Mouse (Mus musculus): Measurements from ENCODE around the gene Serpine1. TPM values are rescaled to one million over a fixed set of nuclear protein-coding genes. Genes with fewer than 3 reads are reported as not detected.

The Serpine1 gene
- polyA plus RNA-seq, 1 experiment, result 1.9 TPM

DNA sequence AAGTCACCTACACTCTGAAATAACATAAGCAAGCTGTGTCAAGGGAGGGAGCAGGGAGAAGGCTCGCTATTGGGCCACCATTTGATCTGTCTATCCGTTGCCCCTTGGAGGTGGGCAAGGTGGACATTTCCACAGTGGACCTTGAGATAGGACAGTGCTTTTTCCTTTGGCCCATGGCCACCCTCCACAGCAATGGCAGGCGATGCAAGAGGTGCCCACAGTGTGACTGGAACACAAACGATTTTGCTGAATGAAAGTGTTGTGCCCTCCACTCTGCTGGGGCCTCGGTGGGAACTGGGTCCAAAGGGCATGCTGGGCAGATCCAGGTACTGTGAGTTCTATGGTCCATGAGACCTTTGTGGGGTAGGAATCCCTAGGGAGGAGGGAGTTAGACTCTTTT lies 9.5 kb downstream of the Serpine1 start:
- no peak for DNase-seq (ENCODE audit: extremely low spot score in 1 of 2, low spot score in 1 of 2)

DNA sequence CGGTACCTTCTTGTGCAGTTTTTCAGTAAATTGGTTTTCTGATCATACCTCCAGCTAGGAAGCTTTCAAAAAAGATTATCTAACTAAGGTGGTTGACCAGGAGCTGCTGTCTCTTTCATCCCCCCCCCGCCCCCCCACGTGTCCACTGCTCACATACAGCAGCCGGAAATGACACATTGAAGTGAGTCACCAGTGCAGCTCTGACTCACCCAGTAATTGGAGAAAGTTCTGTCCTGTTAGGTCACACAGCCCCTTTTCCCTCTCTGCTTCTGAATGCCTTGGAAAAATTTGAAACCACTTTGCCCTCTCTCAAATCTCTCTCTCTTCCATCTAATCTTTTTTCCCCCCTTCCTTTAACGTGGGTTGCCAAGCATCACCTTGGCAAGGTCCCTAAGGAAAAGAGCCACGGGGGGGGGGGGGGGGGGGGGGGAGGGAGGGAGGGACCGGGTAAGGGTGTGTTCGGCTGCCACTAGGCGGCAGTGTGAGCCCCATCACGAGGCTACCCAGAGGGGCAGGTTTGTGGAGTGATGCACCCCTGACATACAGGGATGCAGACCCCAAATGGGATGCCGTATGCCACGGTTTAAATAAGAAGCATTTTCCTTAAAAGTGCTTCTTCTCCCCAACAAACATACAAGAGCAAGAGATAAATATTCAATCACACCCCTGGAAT lies 10.1 kb downstream of the Serpine1 start:
- peak in 1 of 2 experiments; percentile 66 for DNase-seq (ENCODE audit: extremely low spot score in 1 of 2, low spot score in 1 of 2)

DNA sequence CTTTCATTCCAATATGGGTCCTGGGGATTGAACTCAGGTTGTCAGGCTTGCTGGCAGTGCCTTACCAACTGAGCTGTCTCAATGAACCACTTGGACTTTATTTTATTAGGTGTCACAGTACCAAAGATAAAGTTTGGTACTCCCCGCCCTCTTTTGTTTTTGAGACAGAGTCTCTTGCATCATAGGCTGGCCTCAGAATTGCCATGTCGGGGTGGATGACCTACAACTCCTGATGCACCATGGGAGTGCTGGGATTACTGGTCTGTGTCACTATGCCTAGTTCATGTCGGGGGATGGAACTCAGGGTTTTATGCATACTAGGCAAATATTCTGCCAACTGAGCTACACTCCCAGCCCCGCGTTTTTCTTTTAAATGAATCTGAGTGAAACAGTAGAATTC lies 17.2 kb downstream of the Serpine1 start:
- no peak for DNase-seq (ENCODE audit: extremely low spot score in 1 of 2, low spot score in 1 of 2)

DNA sequence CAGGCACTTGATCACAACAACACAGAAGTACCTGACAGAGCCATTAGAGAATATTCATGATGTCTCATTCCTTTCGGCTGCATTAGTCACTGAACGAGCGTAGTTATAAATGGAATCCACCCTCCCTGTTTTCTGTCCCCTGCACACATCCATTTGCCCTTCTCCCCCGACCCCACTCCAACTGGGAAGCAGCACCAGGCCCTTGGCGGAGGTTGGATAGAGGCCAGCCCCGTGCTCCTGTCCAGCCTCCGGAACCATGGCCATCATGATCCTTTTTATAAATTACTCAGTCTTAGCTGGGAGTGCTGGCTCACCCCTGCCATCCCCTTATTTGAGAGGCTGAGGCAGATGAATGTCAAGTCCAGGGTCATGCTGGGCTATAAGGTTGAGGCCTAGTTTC lies 17.8 kb downstream of the Serpine1 start:
- DNase-seq (ENCODE audit: extremely low spot score in 1 of 2, low spot score in 1 of 2), result no peak

DNA sequence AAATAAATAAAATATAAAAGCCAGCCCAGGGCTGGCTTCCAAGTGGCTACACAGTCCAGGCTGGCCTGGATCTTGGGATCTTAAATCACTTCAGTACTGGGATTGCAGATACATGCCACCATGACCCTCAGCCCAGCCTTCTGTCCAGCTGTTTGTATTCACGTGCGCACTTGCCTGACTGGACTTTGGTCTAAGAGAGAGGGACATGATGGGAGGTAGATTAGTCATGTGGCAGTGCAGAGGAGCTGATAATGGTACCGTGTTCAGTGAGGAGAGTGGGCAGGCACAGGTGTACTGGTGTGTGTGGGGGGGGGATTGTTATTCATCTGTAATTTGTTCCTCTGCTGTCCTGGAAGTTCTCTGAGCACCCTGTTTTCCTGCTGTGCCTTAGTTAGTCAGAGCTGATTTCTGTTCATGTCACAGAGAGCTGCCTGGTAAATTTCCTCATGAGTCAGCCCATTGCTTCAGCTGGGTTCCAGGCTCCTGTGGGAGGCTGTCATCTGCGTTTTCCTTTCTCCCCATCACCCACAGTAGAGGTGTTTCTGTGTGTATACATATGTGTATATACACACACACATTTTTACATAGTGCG lies 20.1 kb downstream of the Serpine1 start:
- peak in 1 of 2 experiments; percentile 78 for DNase-seq (ENCODE audit: extremely low spot score in 1 of 2, low spot score in 1 of 2)

DNA sequence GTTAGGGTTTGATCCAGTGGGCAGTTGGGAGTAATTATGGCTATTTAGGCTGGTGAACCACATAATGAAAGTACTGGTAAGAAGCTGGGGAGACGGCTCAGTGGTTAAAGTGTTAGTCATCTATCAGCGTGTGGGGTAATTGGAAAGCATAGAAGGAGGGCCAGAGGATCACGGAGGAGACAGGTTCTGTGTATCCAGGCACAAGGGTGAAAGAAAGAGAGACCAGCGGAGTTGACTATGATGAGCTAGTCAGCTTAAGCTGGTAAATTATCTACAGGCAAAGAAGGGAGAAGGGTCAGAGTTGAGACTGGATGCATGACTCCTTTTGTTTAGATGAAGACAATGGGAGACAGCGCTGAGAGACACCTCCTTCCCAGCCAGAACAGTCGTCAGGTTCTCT lies 20.9 kb downstream of the Serpine1 start:
- no peak for DNase-seq (ENCODE audit: extremely low spot score in 1 of 2, low spot score in 1 of 2)

DNA sequence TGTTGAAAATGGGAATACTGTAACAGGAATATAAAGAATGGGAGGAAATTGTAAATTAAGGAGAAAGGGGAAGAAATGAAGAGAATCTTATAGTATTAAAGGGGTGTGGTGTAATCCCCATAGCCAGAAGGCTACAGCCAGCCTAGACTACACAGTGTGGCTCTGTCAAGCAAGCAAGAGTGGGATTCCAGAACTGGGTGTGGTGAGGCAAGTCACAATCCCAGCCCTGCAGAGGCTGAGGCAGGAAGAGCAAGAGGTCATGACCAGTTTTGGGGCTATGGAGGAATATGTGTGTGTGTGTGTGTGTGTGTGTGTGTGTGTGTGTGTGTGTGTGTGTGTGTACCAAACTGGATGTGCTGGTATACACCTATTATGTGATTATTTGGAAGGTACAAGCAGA lies 25.1 kb downstream of the Serpine1 start:
- no peak for DNase-seq (ENCODE audit: extremely low spot score in 1 of 2, low spot score in 1 of 2)

DNA sequence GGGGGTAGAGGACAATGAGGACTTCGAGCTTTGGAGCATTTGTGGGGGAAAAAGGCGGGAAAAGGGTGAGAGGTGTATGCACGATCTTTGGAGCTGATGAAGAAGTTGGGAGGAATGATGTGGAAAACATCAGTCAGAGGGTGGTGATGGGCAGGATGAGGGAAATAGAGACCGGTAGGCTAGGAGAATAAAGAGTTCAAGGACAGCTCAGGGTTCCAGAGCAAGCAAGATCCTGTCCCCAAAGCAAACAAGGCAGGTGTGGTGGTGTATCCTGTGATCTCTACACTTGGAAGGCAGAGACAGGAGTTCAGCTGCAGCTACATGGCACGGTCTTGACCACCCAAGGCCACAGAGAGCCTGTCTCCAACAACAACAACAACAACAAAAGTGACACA lies 25.7 kb downstream of the Serpine1 start:
- no peak for DNase-seq (ENCODE audit: extremely low spot score in 1 of 2, low spot score in 1 of 2)

DNA sequence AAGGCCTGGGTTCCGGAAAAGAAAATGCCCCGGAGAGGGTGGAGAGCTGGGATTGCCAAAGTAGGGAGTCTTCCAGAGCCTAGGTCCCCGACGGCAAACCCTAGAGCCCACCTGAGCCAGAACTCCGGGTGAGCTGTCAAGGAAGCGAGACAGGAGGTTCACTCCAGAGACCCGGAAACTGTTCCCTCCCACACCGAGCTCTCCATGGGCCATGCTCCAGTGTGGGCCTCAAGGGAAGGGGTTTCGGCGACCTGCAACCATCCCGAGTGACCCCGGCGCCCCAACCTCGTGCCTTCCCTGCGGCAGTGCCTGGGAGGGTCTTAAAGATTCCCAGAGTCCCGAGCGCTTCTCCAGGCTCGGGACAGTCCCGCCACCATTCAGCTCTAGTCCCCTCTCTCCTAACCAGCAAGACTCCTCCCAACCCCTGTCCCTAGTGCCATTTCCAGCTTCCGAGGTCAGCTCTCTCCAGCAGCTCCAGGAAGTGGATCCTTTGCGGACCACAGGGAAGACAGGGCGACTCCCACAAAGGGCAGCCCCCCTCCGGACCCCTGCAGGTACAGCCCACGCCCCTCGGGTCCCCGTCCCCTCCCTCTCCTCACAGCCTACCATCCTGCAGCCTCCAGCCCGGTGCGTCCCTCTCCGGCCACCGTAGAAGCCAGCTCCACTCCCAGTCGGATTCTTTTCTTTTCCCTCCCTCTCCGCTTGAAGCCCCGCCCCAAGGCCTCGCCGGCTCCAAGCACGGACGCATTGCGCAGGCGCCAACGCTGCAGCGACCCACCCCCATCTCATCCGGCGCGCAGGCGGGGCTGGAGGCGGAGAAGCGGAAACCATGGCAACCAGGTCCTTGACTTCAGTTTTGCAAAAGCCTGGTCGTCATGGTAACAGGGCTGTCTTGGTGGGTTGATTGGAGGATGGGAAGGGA lies 26.4 kb downstream of the Serpine1 start, which contains the start of gene Ap1s1:
Gene Ap1s1 (minus strand): TSS at position 734 of the 922 bp plus-strand sequence.
- peak; percentile 97 to 99 for DNase-seq (ENCODE audit: extremely low spot score in 1 of 2, low spot score in 1 of 2)

DNA sequence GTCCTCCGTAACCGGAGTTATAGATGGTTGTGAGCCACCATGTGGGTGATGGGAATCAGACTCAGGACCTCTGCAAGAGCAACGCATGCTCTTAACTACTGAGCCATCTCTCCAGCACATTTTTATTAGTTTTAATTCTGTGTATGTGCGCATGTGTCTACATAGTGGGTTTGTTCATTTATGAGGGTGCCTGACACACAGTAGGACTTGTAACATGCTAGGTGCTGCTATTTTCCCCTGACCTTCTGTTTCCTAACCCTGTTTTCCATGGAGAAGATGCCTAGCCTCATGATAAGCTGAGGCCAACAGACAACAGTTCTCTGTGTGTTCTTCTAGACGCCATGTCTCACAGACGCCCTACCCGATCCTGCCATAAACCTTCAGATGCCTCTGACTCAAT lies 28.1 kb downstream of the Serpine1 start:
- no peak for DNase-seq (ENCODE audit: extremely low spot score in 1 of 2, low spot score in 1 of 2)

DNA sequence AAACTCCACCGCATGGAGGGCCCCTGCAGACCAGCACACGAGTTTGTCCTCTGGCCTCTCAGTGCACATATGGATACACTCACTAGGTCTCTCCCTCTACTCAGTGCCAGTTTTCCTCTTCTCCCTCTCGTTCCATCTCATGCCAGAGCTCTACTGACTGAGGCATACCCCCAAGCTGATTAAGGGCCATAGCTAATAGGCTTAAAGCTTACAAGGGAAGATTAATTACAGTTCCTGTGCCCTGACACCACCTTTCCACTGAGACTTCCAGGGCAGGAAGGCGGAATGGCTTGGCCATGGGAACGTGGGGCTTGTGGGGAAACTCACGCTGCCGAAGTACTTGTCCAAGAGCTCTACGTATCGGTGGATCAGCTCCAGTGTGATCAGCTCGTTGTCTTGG lies 30.6 kb downstream of the Serpine1 start:
- DNase-seq (ENCODE audit: extremely low spot score in 1 of 2, low spot score in 1 of 2), result no peak

DNA sequence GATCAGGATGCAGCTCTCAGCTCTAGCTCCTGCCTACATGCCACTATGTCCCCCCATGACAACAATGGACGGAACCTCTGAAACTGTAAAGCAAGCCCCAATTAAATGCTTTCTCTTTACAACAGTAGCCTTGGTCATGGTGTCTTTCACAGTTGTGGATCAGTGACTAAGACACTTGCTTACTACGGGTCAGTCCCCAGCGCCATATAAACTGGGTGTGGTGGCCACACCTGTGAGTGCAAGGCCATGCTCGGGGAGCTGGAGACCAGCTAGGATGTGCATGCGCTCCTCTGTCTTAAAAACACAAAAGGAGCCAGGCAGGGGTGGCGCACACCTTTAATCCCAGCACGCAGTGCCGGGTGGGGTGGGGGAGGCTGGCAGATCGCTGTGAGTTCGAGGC lies 32.6 kb downstream of the Serpine1 start:
- DNase-seq (ENCODE audit: extremely low spot score in 1 of 2, low spot score in 1 of 2), result no peak

DNA sequence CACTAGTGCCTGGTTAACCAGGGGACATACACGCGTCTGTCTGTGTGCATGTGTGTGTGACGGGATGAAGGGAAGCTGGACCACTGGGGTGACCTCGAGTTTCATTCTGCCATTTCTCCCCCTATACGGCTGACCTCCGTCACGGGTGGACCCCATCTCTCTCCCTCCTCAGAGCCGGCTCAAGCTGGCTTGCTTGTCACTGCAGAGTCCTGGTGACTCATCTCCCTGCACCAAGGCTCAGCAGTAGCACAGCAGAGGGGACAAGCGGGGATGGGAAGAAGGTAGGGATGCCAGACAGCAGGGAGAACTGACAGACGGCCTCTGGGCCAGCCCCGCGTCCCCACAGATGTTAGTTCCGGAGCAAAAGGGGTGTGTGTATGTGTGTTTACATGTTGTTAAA lies 35.9 kb downstream of the Serpine1 start:
- no peak for DNase-seq (ENCODE audit: extremely low spot score in 1 of 2, low spot score in 1 of 2)

DNA sequence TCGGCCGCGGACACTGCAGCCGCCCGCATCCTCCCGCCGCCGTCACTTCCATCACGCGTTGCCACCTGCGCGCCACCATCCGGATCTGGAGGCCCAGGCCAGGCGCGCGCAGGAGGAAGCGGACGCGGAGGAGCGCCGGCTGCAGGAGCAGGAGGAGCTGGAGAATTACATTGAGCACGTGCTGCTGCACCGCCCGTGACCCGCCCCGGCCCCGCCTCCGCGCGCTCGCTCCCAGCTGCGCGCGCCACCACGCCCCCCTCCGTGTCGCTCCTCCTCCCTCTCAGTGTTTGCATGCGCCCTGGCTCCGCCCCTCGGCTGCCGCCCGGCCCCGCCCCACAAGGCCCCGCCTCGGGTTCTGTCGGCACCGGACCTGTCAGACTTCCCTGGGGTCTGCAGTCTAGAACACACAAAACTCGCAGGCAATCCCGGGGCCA lies 39.4 kb downstream of the Serpine1 start:
- DNase-seq (ENCODE audit: extremely low spot score in 1 of 2, low spot score in 1 of 2), result peak in 1 of 2 experiments; percentile 88

DNA sequence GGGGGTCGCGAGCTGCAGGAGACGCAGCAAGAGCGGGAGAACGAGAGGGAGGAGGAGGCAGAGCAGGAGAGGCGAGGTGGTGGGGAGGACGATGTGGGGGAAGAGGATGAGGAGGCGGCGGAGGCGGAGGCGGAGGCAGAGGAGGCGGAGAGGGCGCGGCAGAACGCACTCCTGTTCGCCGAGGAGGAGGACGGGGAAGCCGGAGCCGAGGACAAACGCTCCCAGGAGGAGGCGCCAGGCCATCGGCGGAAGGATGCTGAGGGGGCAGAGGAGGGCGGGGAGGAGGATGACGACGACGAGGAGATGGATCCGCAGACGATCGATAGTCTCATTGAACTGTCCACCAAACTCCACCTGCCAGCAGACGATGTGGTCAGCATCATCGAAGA lies 40.0 kb downstream of the Serpine1 start:
- DNase-seq (ENCODE audit: extremely low spot score in 1 of 2, low spot score in 1 of 2), result peak in 1 of 2 experiments; percentile 73

DNA sequence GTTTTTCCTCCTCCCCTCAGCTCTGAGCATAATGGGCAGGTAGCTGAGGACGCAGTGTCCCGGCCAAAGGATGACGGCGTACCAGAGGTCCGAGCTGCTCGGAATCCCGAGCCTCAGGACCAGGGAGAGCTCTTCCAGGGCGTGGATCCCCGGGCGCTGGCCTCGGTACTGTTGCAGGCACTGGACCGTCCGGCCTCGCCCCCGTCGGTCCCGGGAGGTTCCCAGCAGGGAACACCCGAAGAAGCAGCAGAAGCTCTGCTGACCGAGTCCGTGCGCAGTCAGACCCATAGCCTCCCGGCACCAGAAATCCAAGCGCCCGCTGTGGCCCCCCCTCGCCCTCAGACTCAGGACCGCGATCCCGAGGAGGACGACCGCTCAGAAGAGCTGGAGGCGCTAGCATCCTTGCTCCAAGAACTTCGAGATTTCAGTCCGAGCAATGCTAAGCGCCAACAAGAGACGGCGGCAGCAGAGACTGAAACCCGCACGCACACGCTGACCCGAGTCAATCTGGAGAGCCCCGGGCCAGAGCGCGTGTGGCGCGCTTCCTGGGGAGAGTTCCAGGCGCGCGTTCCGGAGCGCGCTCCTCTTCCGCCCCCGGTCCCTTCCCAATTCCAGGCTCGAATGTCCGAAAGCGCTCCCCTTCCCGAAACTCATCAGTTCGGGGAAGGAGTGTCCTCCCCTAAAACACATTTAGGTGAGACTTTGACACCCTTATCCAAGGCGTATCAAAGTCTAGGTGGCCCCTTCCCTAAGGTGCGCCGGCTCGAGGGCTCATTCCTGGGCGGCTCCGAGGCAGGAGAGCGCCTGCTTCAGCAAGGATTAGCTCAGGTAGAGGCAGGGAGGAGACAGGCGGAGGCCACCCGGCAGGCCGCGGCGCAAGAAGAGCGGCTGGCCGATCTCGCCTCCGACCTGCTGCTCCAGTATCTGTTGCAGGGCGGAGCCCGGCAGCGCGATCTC lies 40.7 kb downstream of the Serpine1 start:
- DNase-seq (ENCODE audit: extremely low spot score in 1 of 2, low spot score in 1 of 2), result no peak

DNA sequence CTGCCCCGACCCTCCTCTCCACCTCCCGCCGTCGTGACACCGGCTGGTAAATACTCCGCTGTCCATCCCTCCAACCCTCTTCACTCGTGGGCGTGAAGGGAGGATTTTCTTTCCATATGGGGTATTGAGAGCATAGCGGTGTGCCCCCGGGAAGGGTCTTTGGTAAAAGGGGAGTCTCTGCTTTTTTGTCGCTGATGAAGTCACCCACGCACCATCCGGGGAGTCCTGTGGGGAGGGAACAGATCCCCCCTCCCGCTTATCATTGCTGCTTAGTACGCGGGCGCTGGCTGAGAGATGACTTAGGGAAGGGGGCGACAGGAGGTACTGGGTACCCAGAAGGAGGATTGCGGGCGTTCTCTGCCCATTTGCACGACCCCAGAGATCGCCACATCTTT lies 41.7 kb downstream of the Serpine1 start:
- DNase-seq (ENCODE audit: extremely low spot score in 1 of 2, low spot score in 1 of 2), result peak in 1 of 2 experiments; percentile 67

DNA sequence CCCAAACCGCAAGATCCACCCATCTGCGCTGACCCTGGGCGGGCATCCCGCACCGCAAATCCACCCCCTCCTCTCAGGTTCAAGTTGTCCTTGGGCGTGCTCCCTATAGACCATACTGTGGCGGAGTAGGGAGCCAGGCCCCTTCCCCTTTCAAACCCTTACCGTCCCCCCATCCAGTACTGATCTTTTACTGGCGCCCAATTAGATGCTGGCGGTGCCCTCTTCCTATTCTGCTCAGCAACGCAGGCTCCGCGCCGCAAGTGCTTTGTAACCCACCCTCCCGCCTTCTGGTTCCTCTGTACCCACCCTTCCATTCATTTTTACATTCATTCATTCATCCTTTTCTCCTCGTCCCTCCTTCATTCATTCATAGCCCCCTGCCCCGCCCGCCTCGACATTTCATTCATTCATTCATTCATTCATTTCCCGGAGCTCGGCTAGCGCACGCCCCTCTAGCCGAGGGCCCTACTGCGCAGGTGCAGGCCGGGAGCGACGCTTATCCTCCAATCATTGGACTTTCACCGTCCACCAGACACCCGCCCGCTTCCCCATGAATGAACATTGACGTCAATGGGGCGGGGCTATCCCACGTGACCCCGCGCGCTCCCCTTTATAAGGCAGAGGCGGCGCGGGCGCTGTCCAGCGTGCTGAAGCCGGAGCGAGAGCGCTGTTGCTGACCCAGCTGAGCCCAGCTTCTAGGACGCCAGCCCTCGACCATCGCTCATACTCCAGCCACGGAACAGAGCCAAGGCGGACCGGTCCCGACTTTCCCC lies 42.2 kb downstream of the Serpine1 start:
- DNase-seq (ENCODE audit: extremely low spot score in 1 of 2, low spot score in 1 of 2), result peak; percentile 91 to 98

DNA sequence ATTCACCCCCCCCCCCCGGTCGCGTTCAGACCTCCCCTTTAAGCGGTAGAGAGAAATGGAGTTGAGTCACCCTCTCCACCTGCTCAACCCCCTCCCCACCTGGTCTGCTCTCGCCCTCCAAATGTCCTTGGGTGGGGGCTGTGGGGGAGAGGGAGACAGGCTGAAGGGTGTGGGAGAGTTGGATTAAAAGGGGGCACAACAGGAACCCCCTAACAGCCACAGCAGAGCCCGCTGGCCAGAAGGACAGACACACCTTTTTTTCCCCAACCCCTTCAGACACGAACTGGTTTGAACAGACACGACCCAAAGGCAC lies 42.8 kb downstream of the Serpine1 start:
- DNase-seq (ENCODE audit: extremely low spot score in 1 of 2, low spot score in 1 of 2), result no peak

Data from frontal cortex, adult 2 months (tissue).